Mouse (Mus musculus): Measurements from ENCODE around the gene Plce1. TPM values are rescaled to one million over a fixed set of nuclear protein-coding genes. Genes with fewer than 3 reads are reported as not detected.
A peak's percentile ranks its signal among the peaks of the same experiment; 100 is the strongest.

The Plce1 gene
- polyA plus RNA-seq, 1 experiment from 2014 or later: 5.0 TPM

- DNase-seq (ENCODE audit: low spot score): peak; percentile 45
- peaks cover 21% of the 10 kb centered on the region for H3K4me1 ChIP-seq (replicated peaks)
- no peaks in the 10 kb centered on the region for H3K9me3 ChIP-seq
- H3K27ac ChIP-seq: peak overlapping the region; percentile 36
- no peak overlapping the region for H3K4me3 ChIP-seq
- WGBS: 77% methylated on average over 12 of the region's 12 CpGs
- no peaks in the 10 kb centered on the region for H3K27me3 ChIP-seq (ENCODE audit: insufficient read depth, poor library complexity, severe bottlenecking)
- no peaks in the 10 kb centered on the region for H3K36me3 ChIP-seq
Observed at GRCm38 (mm10) chr19:38507251-38507965, 26.5 kb downstream of the Plce1 start.

GRCm38 (mm10) chr19:38507966-38508625 is 27.2 kb downstream of the Plce1 start:
- H3K4me1 ChIP-seq (replicated peaks): peaks cover 21% of the 10 kb centered on the region
- WGBS: 60% methylated on average over 9 of the region's 9 CpGs
- H3K36me3 ChIP-seq: no peaks in the 10 kb centered on the region
- no peaks in the 10 kb centered on the region for H3K9me3 ChIP-seq
- H3K27ac ChIP-seq: peak overlapping the region; percentile 36; the same call in 1 of the 2 replicates
- no peak overlapping the region for H3K4me3 ChIP-seq
- no peak for DNase-seq (ENCODE audit: low spot score)
- no peaks in the 10 kb centered on the region for H3K27me3 ChIP-seq (ENCODE audit: insufficient read depth, poor library complexity, severe bottlenecking)

DNA sequence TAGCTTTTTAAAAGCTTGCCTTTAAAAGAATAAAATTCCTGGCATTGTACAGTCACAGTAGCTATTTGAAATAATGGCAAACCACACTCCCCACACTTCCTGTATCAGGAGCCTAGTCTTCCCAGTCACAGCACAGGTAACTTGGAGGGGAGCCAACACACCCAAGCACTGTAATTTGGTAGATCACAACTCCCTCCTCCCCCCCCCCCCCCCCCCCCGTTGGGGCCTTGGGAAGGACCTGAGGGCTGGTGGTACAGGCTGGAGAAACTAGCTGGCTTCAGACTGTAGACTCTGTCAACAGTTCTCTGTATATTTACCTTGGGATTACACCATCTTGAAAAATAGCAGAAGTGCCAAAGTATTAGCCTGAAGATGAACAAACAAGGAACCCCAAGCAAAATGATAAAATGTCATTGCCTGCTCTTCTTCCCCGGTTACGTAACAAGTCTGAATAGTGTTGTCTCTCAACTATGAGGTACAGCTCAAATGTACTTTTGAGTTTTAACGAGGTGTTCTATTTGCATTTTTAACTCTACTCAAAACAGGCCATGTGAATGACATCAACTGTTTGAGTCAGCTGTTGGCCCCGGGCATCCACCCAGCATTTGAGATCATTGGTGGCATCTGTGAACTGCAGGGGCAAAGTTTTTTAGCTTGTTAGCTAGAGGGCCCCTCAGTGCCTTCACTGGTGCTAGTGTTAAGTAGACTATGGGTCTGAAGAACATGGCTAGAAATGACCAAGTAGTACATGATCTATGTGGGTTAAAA is 33.7 kb downstream of the Plce1 start:
- H3K9me3 ChIP-seq: no peaks in the 10 kb centered on the region
- peaks cover 5% of the 10 kb centered on the region; the same call in 1 of the 2 replicates for H3K36me3 ChIP-seq
- no peak overlapping the region for H3K27ac ChIP-seq
- no peak overlapping the region for H3K4me3 ChIP-seq
- H3K27me3 ChIP-seq (ENCODE audit: insufficient read depth, poor library complexity, severe bottlenecking): no peaks in the 10 kb centered on the region
- no peaks in the 10 kb centered on the region for H3K4me1 ChIP-seq (replicated peaks)
- DNase-seq (ENCODE audit: low spot score): no peak
- 88% methylated on average over 5 of the region's 5 CpGs for WGBS

DNA sequence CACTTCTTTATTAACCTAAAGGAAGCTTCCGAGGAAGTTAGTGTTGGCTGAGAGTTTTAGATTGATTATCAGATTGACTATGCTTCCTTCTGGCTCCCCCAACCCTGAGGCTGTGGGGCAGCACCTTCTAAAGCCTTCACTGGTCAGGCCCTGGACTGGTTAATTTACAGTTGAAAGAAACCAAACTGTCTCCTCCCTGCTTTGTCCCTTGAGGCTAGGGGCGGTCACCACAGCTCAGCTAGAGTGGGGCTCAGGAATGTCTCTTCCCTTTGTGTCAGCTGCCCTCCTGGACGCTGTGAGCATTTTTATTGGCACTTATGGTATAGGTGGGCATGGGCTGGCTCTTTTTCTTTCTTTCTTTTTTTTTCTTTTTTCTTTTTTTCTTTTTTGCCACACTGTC is 45.9 kb downstream of the Plce1 start:
- Histone ChIP-seq H3K27ac (peak overlapping the region; percentile 42; the same call in 1 of the 2 replicates), H3K4me1 (replicated peaks) (peaks cover 19% of the 10 kb centered on the region), H3K9me3 (peaks cover 14% of the 10 kb centered on the region), H3K36me3 (peaks cover 22% of the 10 kb centered on the region), H3K27me3 (ENCODE audit: insufficient read depth, poor library complexity, severe bottlenecking) (no peaks in the 10 kb centered on the region), H3K4me3 (no peak overlapping the region)
- 17% methylated on average over 3 of the region's 3 CpGs for WGBS
- peak; percentile 24 for DNase-seq (ENCODE audit: low spot score)

DNA sequence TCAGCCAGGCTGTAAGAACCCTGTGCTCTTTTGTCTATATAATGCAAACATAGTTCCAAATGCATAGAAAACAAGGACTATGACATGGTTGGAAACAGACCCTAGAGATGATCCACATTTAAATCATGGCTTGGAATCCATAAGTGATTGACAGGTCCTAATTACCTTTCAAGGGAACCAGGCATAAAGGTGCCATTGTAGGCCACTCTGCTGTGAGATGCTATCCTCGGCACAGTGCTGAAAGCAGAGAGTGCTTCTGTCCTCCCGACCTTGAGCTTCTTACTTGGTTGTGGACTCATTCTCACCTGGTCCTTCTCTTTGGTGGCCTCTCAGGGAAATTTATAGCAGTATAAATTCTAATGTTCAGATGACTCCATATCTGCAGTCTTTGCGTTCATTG is 46.6 kb downstream of the Plce1 start:
- no peaks in the 10 kb centered on the region for H3K27me3 ChIP-seq (ENCODE audit: insufficient read depth, poor library complexity, severe bottlenecking)
- DNase-seq (ENCODE audit: low spot score): no peak

GRCm38 (mm10) chr19:38533230-38533629 is 52.3 kb downstream of the Plce1 start:
- 96% methylated on average over 5 of the region's 5 CpGs for WGBS
- H3K27me3 ChIP-seq (ENCODE audit: insufficient read depth, poor library complexity, severe bottlenecking): no peaks in the 10 kb centered on the region

More for the DNA sequence above, 46.6 kb downstream of the Plce1 start:
- H3K9me3 ChIP-seq: peaks cover 14% of the 10 kb centered on the region
- no peak overlapping the region for H3K27ac ChIP-seq
- peaks cover 19% of the 10 kb centered on the region for H3K4me1 ChIP-seq (replicated peaks)
- WGBS: 51% methylated on average over 3 of the region's 3 CpGs
- no peak overlapping the region for H3K4me3 ChIP-seq
- peaks cover 22% of the 10 kb centered on the region for H3K36me3 ChIP-seq

GRCm38 (mm10) chr19:38539338-38539737 is 58.4 kb downstream of the Plce1 start:
- Histone ChIP-seq H3K9me3 (no peaks in the 10 kb centered on the region), H3K27me3 (ENCODE audit: insufficient read depth, poor library complexity, severe bottlenecking) (no peaks in the 10 kb centered on the region), H3K4me3 (no peak overlapping the region), H3K27ac (no peak overlapping the region), H3K36me3 (no peaks in the 10 kb centered on the region), H3K4me1 (replicated peaks) (peaks cover 11% of the 10 kb centered on the region; the same call in 1 of the 2 replicates)
- DNase-seq (ENCODE audit: low spot score): no peak
- 54% methylated on average over 3 of the region's 3 CpGs for WGBS

More at GRCm38 (mm10) chr19:38533230-38533629, 52.3 kb downstream of the Plce1 start:
- Histone ChIP-seq H3K9me3 (0 out of 2 replicates have a peak, but pooled peaks cover 3% of the 10 kb centered on the region), H3K27ac (no peak overlapping the region), H3K4me3 (no peak overlapping the region), H3K36me3 (0 out of 2 replicates have a peak, but pooled peaks cover 8% of the 10 kb centered on the region), H3K4me1 (replicated peaks) (peaks cover 8% of the 10 kb centered on the region; the same call in 1 of the 2 replicates)
- no peak for DNase-seq (ENCODE audit: low spot score)

DNA sequence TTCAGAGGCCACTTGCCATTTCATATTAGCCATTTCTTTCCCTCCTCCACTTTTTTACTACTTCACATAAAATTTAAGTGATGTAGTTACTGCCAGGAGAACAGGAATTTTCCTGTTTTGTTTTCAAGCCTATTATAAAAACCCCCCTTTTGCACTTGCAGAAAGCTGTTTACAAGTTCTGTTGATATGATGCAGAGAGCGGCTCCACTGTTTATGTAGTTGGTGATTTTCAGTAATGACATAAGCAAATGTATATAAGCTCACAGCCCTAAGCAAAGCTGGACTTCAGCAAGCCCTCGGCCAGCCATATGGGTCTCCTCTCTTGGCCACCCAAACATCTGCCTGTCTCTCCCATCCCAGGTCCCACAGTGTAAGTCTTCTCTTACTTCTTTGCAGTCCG is 59.6 kb downstream of the Plce1 start:
- WGBS: 89% methylated on average over 3 of the region's 3 CpGs
- Histone ChIP-seq H3K4me1 (replicated peaks) (peaks cover 7% of the 10 kb centered on the region; the same call in 1 of the 2 replicates), H3K27ac (no peak overlapping the region), H3K4me3 (no peak overlapping the region), H3K27me3 (ENCODE audit: insufficient read depth, poor library complexity, severe bottlenecking) (no peaks in the 10 kb centered on the region), H3K36me3 (no peaks in the 10 kb centered on the region), H3K9me3 (no peaks in the 10 kb centered on the region)
- no peak for DNase-seq (ENCODE audit: low spot score)

DNA sequence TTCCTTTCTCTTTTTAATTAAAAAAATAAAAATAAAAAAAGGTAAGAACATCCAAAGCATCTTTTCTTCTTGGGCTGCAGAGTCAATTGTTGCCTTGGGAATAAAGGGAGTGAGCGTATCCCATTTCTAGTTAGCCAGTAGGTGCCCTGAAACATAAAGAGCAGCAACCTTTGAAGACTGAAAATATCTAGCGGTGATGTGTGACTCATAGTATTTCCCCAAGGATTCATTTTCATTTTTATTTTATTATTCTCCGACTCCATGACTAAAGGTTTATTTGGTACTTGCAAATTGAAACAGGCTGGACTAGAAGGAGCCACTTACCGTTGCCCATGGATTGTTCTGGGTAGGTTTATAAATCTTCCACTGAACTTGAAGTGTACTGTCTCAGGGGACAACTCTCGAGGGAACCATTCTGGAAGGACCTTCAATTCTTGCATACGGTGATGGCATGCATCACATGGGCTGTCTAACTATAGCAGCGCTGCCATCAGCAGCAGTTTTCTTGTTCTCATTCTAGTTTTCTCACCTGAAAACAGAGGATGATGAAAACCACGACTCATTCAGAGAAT is 68.7 kb downstream of the Plce1 start:
- no peak for DNase-seq (ENCODE audit: low spot score)
- WGBS: 90% methylated on average over 8 of the region's 8 CpGs
- Histone ChIP-seq H3K4me3 (no peak overlapping the region), H3K36me3 (peaks cover 7% of the 10 kb centered on the region; the same call in 1 of the 2 replicates), H3K4me1 (replicated peaks) (no peaks in the 10 kb centered on the region), H3K9me3 (peaks cover 3% of the 10 kb centered on the region; the same call in 1 of the 2 replicates), H3K27me3 (ENCODE audit: insufficient read depth, poor library complexity, severe bottlenecking) (no peaks in the 10 kb centered on the region), H3K27ac (no peak overlapping the region)

DNA sequence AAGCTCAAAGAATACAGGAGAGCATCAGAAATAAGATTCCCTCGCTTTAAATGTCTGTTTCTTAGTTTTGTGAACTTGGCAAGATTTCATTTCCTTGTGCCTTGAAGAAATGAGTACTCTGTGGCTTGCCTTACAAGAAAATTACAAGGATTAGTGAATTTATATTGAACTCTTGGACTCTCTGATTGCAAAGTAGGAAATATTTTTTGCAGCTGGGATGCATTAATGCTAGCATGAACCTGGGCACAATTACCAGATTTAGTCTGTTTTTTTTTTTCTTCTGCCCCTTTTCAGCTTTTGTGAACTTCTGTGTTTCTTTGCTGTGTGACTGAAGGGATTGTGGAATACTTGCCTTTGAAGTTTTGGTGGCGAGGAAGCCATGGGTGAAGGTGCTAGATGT is 72.6 kb downstream of the Plce1 start:
- Histone ChIP-seq H3K27ac (no peak overlapping the region), H3K4me3 (no peak overlapping the region), H3K9me3 (peaks cover 3% of the 10 kb centered on the region; the same call in 1 of the 2 replicates), H3K27me3 (ENCODE audit: insufficient read depth, poor library complexity, severe bottlenecking) (no peaks in the 10 kb centered on the region), H3K4me1 (replicated peaks) (no peaks in the 10 kb centered on the region), H3K36me3 (peaks cover 7% of the 10 kb centered on the region; the same call in 1 of the 2 replicates)
- DNase-seq (ENCODE audit: low spot score): no peak
- 81% methylated on average over 2 of the region's 2 CpGs for WGBS

DNA sequence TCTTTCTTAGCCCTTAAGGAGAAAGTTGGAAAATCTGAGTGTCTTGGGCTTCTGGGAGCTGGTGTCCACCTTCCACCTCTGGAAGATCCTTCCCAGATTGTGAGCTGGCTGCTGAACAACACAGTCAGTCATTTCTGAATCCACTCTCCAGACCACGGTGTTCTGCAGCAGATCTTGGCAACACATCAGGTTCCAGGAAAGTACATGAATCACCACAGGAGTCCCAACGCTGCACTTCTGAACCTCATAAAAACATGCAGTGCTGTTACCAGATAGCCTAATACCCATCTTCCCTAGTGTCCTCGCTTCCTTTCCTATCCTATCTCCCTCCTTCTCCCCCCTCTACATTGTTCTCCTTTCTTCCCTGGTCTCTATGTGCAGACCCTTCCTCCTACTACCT is 74.5 kb downstream of the Plce1 start:
- 90% methylated on average over 3 of the region's 3 CpGs for WGBS
- DNase-seq (ENCODE audit: low spot score): no peak
- Histone ChIP-seq H3K4me1 (replicated peaks) (no peaks in the 10 kb centered on the region), H3K36me3 (peaks cover 6% of the 10 kb centered on the region; the same call in 1 of the 2 replicates), H3K27ac (no peak overlapping the region), H3K9me3 (peaks cover 3% of the 10 kb centered on the region; the same call in 1 of the 2 replicates), H3K27me3 (ENCODE audit: insufficient read depth, poor library complexity, severe bottlenecking) (no peaks in the 10 kb centered on the region), H3K4me3 (no peak overlapping the region)

GRCm38 (mm10) chr19:38558816-38559215 is 77.9 kb downstream of the Plce1 start:
- Histone ChIP-seq H3K27ac (no peak overlapping the region), H3K4me1 (replicated peaks) (no peaks in the 10 kb centered on the region), H3K36me3 (no peaks in the 10 kb centered on the region), H3K4me3 (no peak overlapping the region), H3K27me3 (ENCODE audit: insufficient read depth, poor library complexity, severe bottlenecking) (no peaks in the 10 kb centered on the region), H3K9me3 (no peaks in the 10 kb centered on the region)
- DNase-seq (ENCODE audit: low spot score): no peak
- 62% methylated on average over 1 of the region's 1 CpGs for WGBS

Data from hindbrain, embryonic 10.5 days (tissue).